Mouse (Mus musculus) thymus, postnatal 0 days (tissue): ENCODE data around the gene Fam19a1. TPM values are rescaled to one million over a fixed set of nuclear protein-coding genes. Genes with fewer than 3 reads are reported as not detected.

Source experiments
- DNase-seq: peaks from one replicate; pipeline ENCODE4 v3.0.0-alpha.2; 2015; ENCODE audit warnings: low spot score
- polyA plus RNA-seq: library from polyadenylated mRNA; unstranded; fragments of >200 nt; fragmentation: Nextera tagmentation; extraction: Ambion mirVana; gene quantifications from 2 replicates; pipeline ENCODE4 v1.2.1, GENCODE M21; 2015

Fam19a1 gene
- polyA plus RNA-seq, 1 experiment from 2014 or later = 0.44 TPM

DNA sequence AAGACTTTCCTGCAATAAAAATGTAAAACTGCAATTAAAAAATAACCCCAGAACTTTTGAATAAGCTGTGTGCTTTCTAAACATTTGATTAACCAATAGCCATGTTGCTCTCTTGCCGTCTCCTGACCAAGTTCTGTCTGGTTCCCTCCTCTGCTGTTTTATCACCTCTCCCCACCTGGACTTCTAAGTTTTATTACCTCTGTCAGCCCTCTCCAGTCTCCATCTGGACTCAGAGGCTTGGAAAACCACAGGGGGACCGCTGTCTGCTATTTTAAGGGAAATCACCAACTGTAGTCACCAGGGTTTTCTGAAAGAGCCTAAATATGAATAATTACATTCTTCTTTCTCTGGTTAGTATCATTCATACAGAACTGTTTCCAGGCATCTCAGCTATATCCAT, 322.6 kb downstream of the Fam19a1 start:
- DNase-seq = no peak

DNA sequence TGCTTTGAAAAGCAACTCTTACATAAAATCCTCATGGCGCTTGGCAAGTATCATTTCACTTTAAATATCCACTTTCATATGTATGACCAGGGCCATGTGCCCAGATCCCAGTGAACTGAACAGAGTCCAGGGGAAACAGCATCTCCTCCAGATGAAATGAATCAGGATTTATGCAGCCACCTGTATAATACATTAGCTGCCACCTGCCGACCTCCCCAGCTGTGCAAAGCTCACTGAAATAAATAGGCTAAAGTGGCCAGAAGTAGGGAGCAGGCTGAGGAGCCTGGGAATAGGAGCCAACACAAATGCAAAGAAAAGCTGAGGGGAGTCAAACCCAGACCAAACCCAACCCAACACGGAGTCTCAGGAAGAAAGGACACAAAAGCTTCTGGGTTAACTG, 324.9 kb downstream of the Fam19a1 start:
- DNase-seq = no peak

DNA sequence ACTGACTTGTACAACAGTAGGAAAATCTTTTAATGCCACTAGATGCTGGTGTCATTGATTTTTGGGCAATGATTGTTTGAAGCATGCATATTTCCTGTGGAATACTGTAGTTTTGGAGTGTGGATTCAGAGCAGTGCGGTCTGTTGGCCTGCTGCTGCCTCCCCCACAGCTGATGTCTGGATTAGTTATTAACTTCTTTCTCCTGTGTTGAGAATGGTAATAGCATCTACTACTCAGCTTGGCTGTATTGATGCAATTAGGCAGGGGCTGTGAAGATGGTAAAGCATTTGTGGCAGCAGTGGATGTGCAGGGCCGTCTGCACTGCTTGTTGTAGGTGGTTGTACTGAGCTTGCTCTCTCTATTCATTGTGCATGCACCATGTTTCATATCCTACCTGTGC, 326.5 kb downstream of the Fam19a1 start:
- DNase-seq = no peak

DNA sequence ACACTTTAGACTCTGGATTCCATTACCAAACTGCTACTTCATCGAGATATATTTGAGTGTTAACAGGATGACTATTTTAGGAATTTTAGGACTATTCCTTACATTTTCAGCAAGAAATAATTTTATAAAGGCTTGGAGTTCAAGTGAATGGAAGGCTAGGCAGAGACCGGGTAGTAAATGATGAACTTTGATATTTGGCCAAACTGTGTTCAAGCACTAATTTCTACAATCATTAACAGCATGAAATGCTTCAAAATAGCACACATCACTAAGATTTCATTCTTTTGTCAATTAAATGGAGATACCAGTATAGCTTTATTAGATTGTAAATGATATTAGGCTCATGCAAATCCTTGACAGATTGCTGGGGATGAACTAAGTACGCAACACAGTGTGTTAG, 329.0 kb downstream of the Fam19a1 start:
- no peak for DNase-seq

DNA sequence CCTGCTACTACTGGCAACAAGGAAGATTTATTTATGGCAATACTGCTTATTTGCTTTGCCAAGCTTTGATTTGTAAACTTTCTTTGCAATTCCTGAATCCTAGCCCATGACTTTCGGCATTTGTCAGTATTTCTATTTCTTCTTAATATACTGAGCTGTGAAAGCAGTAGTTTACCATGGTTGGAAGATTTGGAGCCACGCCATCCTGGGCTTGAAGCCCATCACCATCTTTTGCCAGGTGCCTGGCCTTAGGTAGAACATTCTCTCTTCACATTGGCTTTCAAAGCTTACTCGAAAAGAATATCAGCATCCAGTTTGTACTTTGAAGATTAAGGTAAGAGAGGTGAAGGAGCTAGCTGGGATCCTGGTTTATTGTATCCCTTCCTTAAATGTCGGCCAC, 334.5 kb downstream of the Fam19a1 start:
- DNase-seq = no peak

DNA sequence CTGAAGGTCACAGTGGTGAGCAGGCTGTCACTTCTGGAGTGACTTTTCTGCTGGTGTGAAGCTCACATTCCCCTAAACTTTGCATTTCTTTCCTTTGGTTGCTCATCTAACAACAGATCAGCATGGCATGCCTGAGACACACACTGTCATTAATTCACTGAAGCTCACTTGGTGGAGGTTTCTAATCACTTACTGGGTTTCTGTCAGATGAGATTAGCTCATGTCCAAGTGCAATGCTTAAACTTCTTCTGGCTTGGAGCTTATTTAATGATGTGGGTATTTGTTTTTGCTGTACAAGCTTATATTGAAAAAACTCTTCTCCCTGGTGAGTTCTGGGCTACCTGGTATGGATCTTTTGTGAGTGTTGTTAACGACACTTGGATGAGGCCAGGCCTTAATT, 343.3 kb downstream of the Fam19a1 start:
- DNase-seq = no peak

DNA sequence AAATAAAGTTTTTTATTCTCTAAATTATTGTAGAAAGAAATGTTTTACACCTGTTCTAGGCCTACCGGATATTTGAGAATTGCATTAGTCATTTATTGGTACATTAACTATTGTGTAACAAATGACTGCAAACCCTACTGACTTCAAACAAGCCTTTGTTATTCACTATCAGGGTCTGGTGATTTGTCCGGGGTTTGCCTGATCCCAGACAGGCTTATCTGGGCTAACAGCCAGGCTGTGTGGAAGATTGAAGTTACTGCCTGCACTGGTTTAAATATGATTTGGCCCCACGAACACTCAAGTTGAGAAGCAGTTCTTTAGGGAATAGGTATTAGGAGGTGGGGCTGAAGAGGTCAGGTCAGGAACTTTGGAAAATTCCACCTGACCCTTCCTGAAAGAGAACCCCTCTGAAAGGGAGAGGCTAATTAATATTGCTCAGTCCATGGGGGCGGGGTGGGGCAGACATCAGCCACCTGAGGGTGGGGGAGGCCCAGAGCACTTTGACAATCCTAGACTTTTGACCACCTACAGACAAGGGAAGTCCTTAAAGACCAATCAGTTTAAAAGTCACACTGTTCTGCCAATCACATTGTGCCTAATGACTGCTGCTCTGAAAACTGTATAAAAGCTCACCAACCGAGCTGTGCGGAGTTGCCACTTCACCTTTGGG, 344.8 kb downstream of the Fam19a1 start:
- no peak for DNase-seq

DNA sequence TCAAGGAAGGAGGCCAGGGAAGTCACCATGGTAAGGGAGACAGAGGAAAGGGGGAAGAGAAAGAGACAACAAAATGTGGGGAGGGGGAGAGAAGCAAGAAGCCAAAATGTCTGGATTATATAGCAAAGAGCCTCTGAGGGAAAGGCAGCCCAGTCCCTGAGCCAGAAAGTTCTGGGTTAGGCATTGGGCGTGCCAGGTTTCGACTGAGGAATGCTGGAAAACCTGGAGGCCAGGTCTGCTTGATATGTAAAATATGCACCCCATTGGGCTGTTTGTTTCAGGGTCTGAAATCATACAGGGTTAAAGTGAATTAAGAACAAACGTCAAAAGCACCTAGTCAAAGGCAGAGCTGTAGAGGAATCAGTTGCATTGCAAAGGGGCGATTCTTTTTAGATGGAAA, 346.1 kb downstream of the Fam19a1 start:
- DNase-seq = no peak

DNA sequence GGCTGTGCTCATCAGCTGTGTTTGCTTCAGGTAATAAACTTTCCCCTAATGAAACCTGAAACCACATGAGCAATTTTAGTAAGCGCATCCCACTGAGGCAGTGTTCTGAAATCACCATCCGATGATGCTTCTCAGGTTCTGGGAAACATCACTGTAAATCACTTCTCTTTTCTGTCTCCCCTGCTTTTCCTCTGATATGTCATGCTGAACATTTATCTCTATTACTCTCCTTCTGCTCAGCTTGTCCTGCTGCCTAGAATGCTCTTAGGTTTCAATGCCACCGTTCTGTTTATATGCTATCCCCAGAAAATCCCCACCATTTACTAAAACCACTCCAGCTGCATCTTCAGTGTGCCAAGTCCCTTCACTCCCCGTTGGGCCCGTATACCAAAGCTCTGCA, 386.5 kb downstream of the Fam19a1 start:
- DNase-seq = no peak

DNA sequence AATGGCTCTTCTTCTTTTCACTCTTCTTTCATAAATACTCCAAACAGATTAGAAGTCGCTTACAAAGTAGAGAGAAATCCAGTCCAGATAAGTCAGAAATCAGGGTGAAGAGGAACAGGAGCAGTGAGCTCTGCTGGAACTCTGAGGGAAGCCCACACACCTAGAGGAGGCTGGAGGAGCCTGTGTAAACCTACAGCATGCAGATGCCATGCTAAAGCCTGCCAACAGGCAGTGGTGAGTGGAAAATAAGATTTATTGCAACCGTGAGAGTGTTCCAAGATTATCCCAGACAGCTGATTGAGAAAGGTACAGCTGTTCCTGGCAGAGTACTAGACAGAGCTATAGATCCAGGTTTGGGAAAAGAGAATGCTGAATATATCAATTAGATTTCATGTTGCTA, 428.6 kb downstream of the Fam19a1 start:
- DNase-seq = no peak

DNA sequence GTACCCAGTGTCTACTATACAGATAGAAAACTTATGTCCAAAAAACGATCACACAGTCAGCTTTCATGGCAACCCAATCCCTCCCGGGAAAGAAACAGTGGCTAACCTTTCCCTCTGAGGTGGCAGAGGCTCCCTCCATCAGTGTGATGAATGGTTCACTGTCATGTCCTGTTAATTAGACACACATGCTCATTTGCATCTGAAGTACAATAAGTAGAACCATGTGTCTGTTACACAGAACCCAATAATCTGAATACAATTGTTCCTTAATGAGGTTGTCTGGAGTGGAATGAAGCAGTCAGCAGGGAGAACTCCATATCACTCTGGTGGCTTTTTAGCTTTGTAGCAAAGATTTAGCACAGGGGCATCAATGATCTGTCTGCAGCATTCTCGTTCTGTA, 431.9 kb downstream of the Fam19a1 start:
- DNase-seq = no peak

DNA sequence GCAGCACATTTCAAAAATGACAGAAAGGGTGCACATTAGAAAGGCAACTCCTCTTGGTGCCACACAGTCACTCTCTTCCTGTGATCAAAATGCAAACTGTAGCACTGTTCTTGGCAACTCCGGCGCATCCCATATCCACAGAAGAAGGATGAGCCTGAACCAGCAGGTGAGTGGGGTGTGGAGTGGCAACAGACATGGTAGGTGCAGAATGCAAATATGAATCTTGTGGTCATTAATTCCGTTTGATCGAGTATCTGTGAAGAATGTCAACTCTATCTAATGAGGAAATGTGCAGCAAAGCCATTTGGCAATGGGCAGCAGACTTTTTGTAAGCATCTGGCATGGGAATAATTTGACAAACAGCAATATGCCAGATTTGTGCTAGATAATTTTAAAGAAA, 437.5 kb downstream of the Fam19a1 start:
- no peak for DNase-seq

DNA sequence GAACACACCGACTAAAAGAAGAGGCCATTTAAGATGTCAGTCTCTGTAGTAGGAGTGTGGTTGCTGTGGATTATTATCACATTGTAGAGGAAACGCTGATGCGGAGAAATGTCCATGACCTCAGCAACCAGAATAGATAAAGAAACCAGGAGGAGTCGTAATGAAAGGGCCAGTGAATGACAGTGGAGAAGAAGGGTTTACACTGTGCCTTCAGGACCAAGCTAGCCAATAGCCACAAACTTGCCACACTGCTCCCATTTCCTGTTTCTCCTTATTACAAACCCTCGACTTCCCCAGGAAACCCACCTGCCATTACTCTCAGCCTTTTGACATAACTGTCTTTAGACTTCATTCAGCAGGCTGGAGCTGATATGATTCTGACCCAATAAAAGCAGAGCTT, 465.7 kb downstream of the Fam19a1 start:
- DNase-seq = no peak

DNA sequence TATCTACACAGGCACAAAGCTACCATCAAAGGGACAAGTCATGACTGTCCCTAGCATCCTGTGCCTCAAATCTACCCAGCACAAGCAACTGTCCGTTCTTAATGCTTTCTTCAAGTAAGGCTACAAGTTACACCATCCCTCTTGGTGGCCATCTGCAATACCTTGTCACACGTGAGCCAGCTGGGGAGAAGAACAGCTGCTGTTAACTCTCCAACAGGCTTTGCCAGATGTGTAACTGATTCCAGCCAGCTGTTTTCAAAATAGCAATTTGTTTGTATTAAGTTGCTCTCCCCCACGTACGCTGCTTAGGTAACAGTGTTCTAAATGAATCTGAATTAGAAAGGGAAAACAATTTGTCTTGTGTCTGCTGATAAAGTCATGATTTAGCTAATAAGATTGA, 467.8 kb downstream of the Fam19a1 start:
- no peak for DNase-seq

DNA sequence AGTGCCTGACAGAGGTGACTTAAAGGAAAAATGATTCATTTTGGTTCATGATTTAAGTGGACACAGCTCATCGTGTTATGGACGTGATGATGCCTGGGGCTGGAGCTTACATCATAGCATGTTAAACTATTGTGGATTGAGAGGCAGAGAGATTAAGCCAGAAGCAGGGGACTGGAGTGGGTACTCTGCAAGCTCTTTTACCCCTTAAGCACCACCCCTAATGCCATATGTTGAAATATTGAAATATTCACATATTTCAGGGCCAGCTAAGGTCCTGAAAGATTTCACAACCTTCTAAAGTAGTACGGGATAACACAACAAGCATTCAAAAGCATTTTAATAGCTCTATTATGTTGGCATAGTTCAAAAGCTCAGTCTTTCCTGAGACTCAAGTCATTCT, 468.2 kb downstream of the Fam19a1 start:
- no peak for DNase-seq

DNA sequence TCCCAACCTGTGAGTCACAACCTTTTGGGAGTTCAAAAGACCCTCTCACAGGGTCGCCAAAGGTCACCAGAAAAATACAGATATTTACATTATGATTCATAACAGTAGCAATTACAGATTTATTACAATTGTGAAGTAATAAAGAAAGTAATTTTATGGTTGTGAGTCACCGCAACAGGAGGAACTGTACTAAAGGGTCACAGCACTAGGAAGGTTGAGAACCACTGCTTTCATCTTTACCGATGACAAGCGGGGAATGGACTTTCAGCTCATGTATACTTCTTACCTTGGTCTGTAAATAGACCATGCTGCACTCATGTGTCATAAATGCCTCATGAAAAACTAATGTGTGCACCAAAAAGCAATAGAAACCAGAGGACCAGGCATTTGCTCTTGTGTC, 474.5 kb downstream of the Fam19a1 start:
- no peak for DNase-seq

DNA sequence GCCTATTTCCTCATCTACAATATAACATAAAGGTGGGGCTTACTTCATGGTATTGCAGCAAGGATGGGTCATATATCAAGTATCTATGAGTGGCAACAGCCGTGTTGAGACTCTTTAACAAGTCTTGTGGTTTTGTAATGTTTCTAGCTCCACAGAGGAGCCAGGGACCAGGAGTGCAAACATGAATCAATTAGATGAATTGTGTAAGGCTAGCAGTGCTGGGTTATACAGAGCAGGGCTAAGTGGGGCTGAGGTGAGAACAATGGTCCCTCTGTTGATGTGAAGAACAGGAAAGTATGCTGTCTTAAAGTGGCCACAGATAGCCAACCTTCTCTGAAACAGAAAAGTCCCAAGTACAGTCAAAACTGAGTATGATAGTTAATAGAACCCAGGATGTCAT, 480.1 kb downstream of the Fam19a1 start:
- no peak for DNase-seq

DNA sequence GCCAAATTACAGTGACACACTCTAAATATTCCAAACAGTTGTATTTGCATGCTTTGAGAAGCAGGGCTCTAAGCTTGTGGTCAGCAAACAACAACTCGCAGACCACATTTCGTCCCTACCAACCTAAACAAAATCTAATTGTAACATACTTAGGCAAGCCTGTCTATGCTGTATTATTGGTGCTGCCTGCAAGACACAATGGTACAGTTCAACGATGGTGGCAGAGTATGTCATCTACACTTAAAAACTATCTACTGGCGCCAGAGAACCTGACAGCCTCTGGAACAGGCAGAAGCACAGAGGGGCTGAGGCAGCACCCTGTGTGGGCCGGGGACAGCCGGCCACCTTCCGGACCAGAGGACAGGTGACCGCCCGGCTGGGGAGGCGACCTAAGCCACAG, 482.2 kb downstream of the Fam19a1 start:
- no peak for DNase-seq

DNA sequence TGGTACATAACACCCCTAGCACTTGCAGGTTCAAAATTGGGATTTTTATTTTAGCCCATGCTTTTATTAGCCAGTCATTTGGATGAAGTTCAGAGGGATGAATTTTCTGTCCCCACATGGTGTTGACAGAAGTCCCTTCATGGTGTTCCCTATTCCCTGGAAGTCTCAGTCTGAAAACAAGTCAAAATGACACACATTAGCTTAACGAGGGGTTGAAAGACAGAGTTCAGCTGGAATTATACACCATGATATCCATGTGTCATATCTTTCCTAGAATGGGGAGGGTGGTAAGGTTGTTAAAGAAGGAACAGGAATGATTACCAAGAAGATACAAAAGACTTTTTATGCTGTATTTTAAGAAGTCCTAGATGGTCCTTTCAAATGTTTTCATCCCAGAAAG, 511.2 kb downstream of the Fam19a1 start:
- no peak for DNase-seq

DNA sequence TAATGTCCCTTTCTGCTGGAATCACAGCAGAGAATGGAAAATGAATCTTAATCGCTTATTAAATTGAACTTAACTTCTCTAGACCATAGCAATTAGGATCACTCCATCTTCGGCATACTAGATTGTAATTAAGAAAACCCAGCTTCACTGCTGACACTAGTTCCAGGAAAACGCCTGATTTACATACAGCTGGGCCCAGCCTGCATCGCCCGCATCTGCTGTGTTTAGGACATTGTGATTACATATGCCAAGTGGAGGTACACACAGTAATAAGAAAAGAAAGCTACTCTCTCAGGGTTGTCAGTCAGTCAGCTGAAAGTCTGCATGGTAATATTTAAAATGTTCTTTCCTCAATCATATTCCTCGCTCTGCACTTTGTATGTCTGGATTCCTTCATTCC, 518.6 kb downstream of the Fam19a1 start:
- no peak for DNase-seq

DNA sequence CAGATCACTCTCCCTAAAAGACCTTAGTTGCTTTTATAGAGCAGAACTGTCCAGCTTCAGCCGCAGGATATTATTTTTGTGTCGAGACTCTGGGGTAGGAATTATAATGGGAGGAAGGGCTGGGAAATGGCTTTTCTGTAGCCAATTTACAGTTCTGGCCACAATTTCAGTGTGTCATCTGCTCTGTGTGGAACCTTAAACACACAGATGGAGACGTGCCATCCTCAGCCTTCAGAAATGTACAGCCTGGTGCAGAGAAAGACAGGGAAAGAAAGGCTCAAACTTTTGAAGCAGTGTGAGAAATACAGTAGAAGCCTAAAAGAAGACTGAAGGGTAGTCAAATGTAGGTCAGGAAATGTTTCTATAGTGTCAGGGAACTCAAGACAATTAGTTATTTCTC, 519.3 kb downstream of the Fam19a1 start:
- DNase-seq = no peak

DNA sequence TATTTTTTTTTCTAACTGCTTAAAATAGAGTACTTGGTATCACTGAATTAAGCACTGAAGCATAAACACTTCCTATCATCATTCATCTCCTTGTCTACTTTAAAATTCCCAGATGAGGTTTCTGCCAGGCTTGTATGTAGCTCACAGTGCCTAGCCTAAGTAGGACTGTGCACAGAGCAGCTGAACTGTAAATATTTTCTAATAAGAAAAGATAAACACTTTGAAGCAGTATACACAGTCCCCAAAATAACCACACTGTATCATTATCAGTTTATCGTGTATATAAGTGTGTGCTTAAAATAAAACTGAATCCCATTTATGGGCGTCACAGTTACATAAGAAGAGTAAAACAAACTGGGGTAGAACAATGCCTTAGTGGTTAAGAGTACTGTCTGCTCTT, 522.7 kb downstream of the Fam19a1 start:
- DNase-seq = no peak

DNA sequence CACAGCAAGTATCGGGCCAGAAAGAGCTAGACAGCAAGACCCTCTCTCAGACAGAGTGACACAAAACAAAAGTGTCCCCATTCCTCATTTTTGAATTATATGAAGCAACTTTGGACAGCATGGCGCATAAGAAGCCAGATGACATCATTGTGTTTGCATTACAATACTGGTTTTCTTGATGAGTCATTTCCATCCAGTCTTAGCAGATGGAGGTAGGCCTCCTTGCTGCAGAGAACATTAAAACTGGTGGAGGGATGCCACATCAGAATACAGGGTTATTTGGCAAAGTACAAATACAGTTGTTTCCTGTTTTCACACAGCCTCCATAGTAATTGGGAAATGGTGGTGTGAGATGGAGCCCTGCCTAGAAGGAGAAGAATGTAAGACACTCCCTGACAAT, 535.8 kb downstream of the Fam19a1 start:
- DNase-seq = no peak

DNA sequence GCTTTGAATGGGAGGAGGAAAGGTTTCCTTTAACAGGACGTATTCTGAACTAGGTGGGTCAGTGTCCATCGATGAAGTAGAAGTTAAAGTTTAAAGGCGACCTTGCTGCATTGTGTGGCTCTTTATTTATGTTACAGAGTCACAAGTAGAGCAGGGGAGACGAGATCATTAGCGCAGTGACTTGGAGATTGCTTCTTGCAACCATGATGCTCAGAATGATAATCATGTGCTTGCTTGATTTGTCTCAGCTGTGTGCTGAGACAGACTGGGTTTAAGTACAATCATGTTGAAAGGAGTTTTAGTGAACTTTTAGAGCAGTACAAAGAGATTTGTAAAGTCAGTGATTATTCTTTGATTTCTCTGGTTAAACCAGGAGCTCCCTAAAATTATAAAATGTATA, 536.3 kb downstream of the Fam19a1 start:
- DNase-seq = no peak
